Mouse (Mus musculus): Measurements from ENCODE around the gene Olfr769. TPM values are rescaled to one million over a fixed set of nuclear protein-coding genes. Genes with fewer than 3 reads are reported as not detected.
"Not testable (repeated sequence)": the region's sequence is repeated elsewhere in the genome, so short reads cannot be mapped to it uniquely, and the experiment has no call there.

Gene Olfr769
- not detected for total RNA-seq (2021)
- long read RNA-seq, experiment 1: 0 reads
- long read RNA-seq, experiment 2: 0 reads

GRCm38 (mm10) chr10:129117761-129118160, at the start of gene Olfr769:
TSS of gene Olfr769 (minus strand) at chr10:129117861.
- intact Hi-C loops (cut with DNase I): no loop called here
- no peak for TF ChIP-seq CTCF (IDR thresholded peaks at IDR 0.05)
- no peak for DNase-seq
- no peak within 1 kb of the TSS for H3K27ac ChIP-seq
- no peak within 1 kb of the TSS for H3K4me3 ChIP-seq

DNA sequence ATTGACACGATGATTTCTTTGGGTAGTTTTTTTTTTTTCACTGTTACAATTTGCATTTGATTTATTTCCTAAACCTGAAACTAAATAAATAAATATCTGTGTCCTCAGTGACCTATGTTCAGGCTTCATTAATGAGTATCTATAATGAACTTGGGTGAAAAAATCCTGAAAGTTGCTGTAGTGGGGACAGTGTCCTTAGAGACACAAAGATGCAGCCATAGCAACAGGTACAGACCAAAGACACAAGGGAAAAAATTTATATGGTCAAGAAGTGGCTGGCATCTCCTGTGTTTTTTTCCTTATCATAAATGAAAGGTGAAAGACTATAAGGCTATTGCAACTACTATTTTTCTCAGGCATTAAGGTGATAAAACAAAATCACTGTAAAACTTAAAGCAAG, 47.0 kb upstream of the Olfr769 start, which contains the start of gene Olfr771:
TSS of gene Olfr771 (minus strand) at position 101 of the 400 bp plus-strand sequence.
- H3K27ac ChIP-seq: no peak within 1 kb of the TSS
- TF ChIP-seq CTCF (IDR thresholded peaks at IDR 0.05): no peak
- H3K4me3 ChIP-seq: no peak within 1 kb of the TSS
- intact Hi-C loops (cut with DNase I): no loop called here
- no peak for DNase-seq

DNA sequence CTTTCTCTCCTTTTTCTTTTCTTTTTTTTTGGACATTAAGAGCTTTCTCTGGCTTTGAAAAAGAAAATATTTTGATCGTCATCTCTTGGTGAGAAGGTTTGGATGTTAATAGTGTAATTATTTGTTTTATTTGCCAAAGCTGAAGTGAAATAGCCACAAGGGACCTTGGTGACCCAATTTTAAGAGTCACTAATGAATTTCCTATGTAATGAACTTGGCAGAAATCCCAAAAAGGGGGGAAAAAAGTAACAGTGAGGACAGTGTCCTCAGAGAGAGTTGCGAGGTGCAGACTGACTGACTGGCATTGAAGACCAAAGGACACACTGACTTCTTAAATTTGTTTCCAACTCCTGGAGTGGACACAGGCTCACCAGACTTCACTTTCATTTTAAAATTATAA, 21.2 kb upstream of the Olfr769 start, which contains the start of gene Olfr770:
TSS of gene Olfr770 (minus strand) at position 101 of the 400 bp plus-strand sequence.
- no peak within 1 kb of the TSS for H3K27ac ChIP-seq
- no peak for DNase-seq
- no peak within 1 kb of the TSS for H3K4me3 ChIP-seq
- TF ChIP-seq CTCF (IDR thresholded peaks at IDR 0.05): no peak
- intact Hi-C loops (cut with DNase I): no loop called here

- intact Hi-C loops (cut with DNase I): no loop called here
- Histone ChIP-seq H3K4me3 (no peak overlapping the region), H3K27ac (no peak overlapping the region)
- TF ChIP-seq CTCF (IDR thresholded peaks at IDR 0.05): no peak
- DNase-seq: no peak
Observed at GRCm38 (mm10) chr10:129115146-129115545, 2.5 kb downstream of the Olfr769 start.

GRCm38 (mm10) chr10:129101231-129101630, 16.4 kb downstream of the Olfr769 start:
- H3K4me3 ChIP-seq: no peak overlapping the region
- TF ChIP-seq CTCF (IDR thresholded peaks at IDR 0.05): no peak
- H3K27ac ChIP-seq: no peak overlapping the region
- DNase-seq: no peak
- intact Hi-C loops (cut with DNase I): no loop called here

DNA sequence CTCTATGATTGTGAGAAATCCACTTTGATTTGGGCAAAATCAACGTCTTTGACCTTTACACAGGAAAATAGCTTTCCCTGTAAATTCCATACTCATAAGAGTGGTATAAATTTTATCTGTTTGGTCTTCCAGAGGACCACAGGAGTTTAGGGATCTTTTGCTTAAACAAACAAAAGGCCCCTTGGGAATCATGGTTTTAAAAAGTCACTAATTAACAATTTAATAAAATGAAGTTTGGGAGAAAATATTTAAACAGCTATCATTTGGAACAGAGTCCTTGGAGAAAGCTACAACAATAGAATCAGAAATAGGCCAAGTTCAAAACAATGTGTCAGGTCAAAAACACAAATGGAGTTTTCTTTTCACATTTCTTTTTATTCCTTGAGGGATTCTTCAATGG, 18.4 kb downstream of the Olfr769 start, which contains the start of gene Olfr768:
TSS of gene Olfr768 (minus strand) at position 101 of the 400 bp plus-strand sequence.
- no peak within 1 kb of the TSS for H3K27ac ChIP-seq
- DNase-seq: no peak
- no peak for TF ChIP-seq CTCF (IDR thresholded peaks at IDR 0.05)
- no peak within 1 kb of the TSS for H3K4me3 ChIP-seq
- intact Hi-C loops (cut with DNase I): no loop called here

- H3K27ac ChIP-seq; DNase-seq; intact Hi-C loops (cut with DNase I); H3K4me3 ChIP-seq: not testable (repeated sequence)
Observed at GRCm38 (mm10) chr10:129082810-129083209, 34.9 kb downstream of the Olfr769 start, which contains the start of gene Olfr767. TSS of gene Olfr767 (minus strand) at chr10:129082910.

DNA sequence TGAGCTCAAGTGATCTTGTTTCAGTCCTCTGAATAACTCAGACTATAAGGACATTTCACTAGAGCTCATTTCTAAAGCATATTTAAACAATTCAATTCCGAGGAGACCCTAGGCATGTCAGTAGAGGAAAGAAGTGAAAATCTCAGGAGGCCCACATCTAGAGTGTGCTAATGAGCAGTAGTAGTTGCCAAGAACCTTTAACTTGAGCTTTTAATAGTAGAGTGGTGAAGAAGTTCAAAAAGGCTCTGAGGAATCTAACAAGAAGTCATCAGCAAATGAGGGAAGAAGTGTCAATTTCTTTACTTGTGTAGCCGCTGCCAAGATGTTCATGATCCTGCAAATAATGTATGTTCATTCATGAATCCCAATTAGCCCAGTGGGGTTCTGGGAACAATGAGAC, 48.8 kb downstream of the Olfr769 start, which contains the start of gene Olfr766-ps1:
TSS of gene Olfr766-ps1 (minus strand) at position 101 of the 400 bp plus-strand sequence.
- no peak within 1 kb of the TSS for H3K4me3 ChIP-seq
- no peak for TF ChIP-seq CTCF (IDR thresholded peaks at IDR 0.05)
- intact Hi-C loops (cut with DNase I): no loop called here

More for the DNA sequence above, 48.8 kb downstream of the Olfr769 start, which contains the start of gene Olfr766-ps1:
- no peak within 1 kb of the TSS for H3K27ac ChIP-seq
- no peak for DNase-seq

Other genes with a start within 250 kb of the Olfr769 start
- gene Gdf11, start 226.1 kb downstream of the Olfr769 start, total RNA-seq (2021): 1 to 10 TPM; 4.8 to 5.2 TPM
- 100 to 1,000 TPM; 124 to 132 TPM for gene Cd63, start 216.9 kb downstream of the Olfr769 start, total RNA-seq (2021)
- 1 to 10 TPM; 5.1 to 5.2 TPM for gene Rdh5, start 195.0 kb downstream of the Olfr769 start, total RNA-seq (2021)
- gene Bloc1s1, start 193.8 kb downstream of the Olfr769 start, total RNA-seq (2021): 100 to 1,000 TPM; 137 to 169 TPM
- gene Itga7, start 184.0 kb downstream of the Olfr769 start, total RNA-seq (2021): 10 to 100 TPM; 58.4 to 72.9 TPM
- gene Mettl7b, start 156.9 kb downstream of the Olfr769 start, total RNA-seq (2021): not detected
- not detected for gene Olfr9, start 128.4 kb downstream of the Olfr769 start, total RNA-seq (2021)
- gene Olfr763, start 107.1 kb downstream of the Olfr769 start, total RNA-seq (2021): not detected
- gene Olfr764-ps1, start 78.0 kb downstream of the Olfr769 start, total RNA-seq (2021): not detected
- not detected for gene Olfr765, start 67.9 kb downstream of the Olfr769 start, total RNA-seq (2021)
- gene Olfr766-ps1, start 48.9 kb downstream of the Olfr769 start, total RNA-seq (2021): not detected
- gene Olfr767, start 35.0 kb downstream of the Olfr769 start, total RNA-seq (2021): not detected
- gene Olfr768, start 18.5 kb downstream of the Olfr769 start, total RNA-seq (2021): not detected
- not detected for gene Olfr770, start 21.1 kb upstream of the Olfr769 start, total RNA-seq (2021)
- not detected for gene Olfr771, start 46.9 kb upstream of the Olfr769 start, total RNA-seq (2021)
- not detected for gene Olfr772, start 60.1 kb upstream of the Olfr769 start, total RNA-seq (2021)
- gene Olfr773, start 69.6 kb upstream of the Olfr769 start, total RNA-seq (2021): not detected
- not detected for gene Olfr774, start 118.3 kb upstream of the Olfr769 start, total RNA-seq (2021)
- not detected for gene Olfr775, start 130.6 kb upstream of the Olfr769 start, total RNA-seq (2021)
- gene Olfr776, start 141.3 kb upstream of the Olfr769 start, total RNA-seq (2021): not detected
- gene Olfr777, start 153.6 kb upstream of the Olfr769 start, total RNA-seq (2021): not detected
- gene Olfr780, start 200.3 kb upstream of the Olfr769 start, total RNA-seq (2021): not detected
- gene Olfr781, start 211.0 kb upstream of the Olfr769 start, total RNA-seq (2021): not detected
- gene Olfr782, start 231.0 kb upstream of the Olfr769 start, total RNA-seq (2021): not detected